Mouse (Mus musculus): Measurements from ENCODE around the gene Gpc3. TPM values are rescaled to one million over a fixed set of nuclear protein-coding genes. Genes with fewer than 3 reads are reported as not detected.
"Not testable (repeated sequence)": the region's sequence is repeated elsewhere in the genome, so short reads cannot be mapped to it uniquely, and the experiment has no call there.

Gpc3 gene
- polyA plus RNA-seq, 1 experiment, result 2.8 TPM

GRCm38 (mm10) chrX:52362241-52363011 is 251.3 kb downstream of the Gpc3 start:
- Histone ChIP-seq H3K27me3 (ENCODE audit: control insufficient read depth, insufficient read depth, low read length) (no peaks in the 10 kb centered on the region), H3K27ac (ENCODE audit: insufficient read depth, low read length) (no peak overlapping the region), H3K4me3 (replicated peaks; ENCODE audit: insufficient read depth, low read depth, low read length) (no peak overlapping the region), H3K4me1 (ENCODE audit: control insufficient read depth, insufficient read depth, low read length) (no peaks in the 10 kb centered on the region)
- TF ChIP-seq POLR2A (IDR thresholded peaks at IDR 0.05; ENCODE audit: borderline replicate concordance, insufficient read depth, low read length) (no peak), CTCF (IDR thresholded peaks at IDR 0.05; ENCODE audit: borderline replicate concordance, insufficient read depth, low read depth, low read length) (no peak)
- WGBS, result 90% methylated on average over 4 of the region's 4 CpGs
- no peak for DNase-seq

GRCm38 (mm10) chrX:52352981-52353380 is 260.8 kb downstream of the Gpc3 start:
- no peak for DNase-seq
- H3K27ac ChIP-seq (ENCODE audit: insufficient read depth, low read length), result no peak overlapping the region
- H3K4me3 ChIP-seq (replicated peaks; ENCODE audit: insufficient read depth, low read depth, low read length), result no peak overlapping the region
- whole genome bisulfite sequencing, result 74% methylated on average over 4 of the region's 4 CpGs
- H3K27me3 ChIP-seq (ENCODE audit: control insufficient read depth, insufficient read depth, low read length), result no peaks in the 10 kb centered on the region
- H3K4me1 ChIP-seq (ENCODE audit: control insufficient read depth, insufficient read depth, low read length), result no peaks in the 10 kb centered on the region
- TF ChIP-seq POLR2A (IDR thresholded peaks at IDR 0.05; ENCODE audit: borderline replicate concordance, insufficient read depth, low read length) (no peak), CTCF (IDR thresholded peaks at IDR 0.05; ENCODE audit: borderline replicate concordance, insufficient read depth, low read depth, low read length) (no peak)

- DNase-seq; H3K4me1 ChIP-seq (ENCODE audit: control insufficient read depth, insufficient read depth, low read length); H3K27me3 ChIP-seq (ENCODE audit: control insufficient read depth, insufficient read depth, low read length); H3K4me3 ChIP-seq (replicated peaks; ENCODE audit: insufficient read depth, low read depth, low read length); H3K27ac ChIP-seq (ENCODE audit: insufficient read depth, low read length): not testable (repeated sequence)
- WGBS, result 75% methylated on average over 5 of the region's 5 CpGs
Observed at GRCm38 (mm10) chrX:52350631-52351030, 263.1 kb downstream of the Gpc3 start.

- no peak for DNase-seq
- H3K27me3 ChIP-seq (ENCODE audit: control insufficient read depth, insufficient read depth, low read length), result no peaks in the 10 kb centered on the region
- H3K4me3 ChIP-seq (replicated peaks; ENCODE audit: insufficient read depth, low read depth, low read length), result no peak overlapping the region
- TF ChIP-seq CTCF (IDR thresholded peaks at IDR 0.05; ENCODE audit: borderline replicate concordance, insufficient read depth, low read depth, low read length), result no peak
- no peak for TF ChIP-seq POLR2A (IDR thresholded peaks at IDR 0.05; ENCODE audit: borderline replicate concordance, insufficient read depth, low read length)
- no peak overlapping the region for H3K27ac ChIP-seq (ENCODE audit: insufficient read depth, low read length)
- WGBS, result 46% methylated on average over 6 of the region's 6 CpGs
- H3K4me1 ChIP-seq (ENCODE audit: control insufficient read depth, insufficient read depth, low read length), result no peaks in the 10 kb centered on the region
Observed at GRCm38 (mm10) chrX:52348773-52349172, 265.0 kb downstream of the Gpc3 start.

DNA sequence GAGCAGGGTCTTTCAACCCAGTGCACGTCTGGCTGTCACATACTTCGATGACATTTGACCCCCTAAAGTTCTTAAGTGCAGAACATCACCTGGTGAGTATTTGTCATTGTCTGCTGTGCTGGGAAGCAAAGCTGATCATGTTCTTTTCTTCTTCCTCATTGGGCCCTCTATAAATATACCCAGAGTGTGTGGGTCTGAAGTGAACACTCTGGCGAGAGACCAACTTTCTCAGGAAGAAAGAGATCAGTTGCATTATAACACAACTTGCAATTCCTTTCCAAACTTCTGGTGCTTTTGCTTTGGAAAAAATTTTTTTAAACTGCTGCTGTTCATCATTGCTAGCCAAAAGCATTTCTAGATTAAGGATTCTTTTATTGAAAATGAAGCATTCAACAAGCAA is 269.7 kb downstream of the Gpc3 start:
- no peak for DNase-seq
- TF ChIP-seq CTCF (IDR thresholded peaks at IDR 0.05; ENCODE audit: borderline replicate concordance, insufficient read depth, low read depth, low read length), result no peak
- no peak for TF ChIP-seq POLR2A (IDR thresholded peaks at IDR 0.05; ENCODE audit: borderline replicate concordance, insufficient read depth, low read length)
- Histone ChIP-seq H3K4me3 (replicated peaks; ENCODE audit: insufficient read depth, low read depth, low read length) (no peak overlapping the region), H3K27me3 (ENCODE audit: control insufficient read depth, insufficient read depth, low read length) (no peaks in the 10 kb centered on the region), H3K27ac (ENCODE audit: insufficient read depth, low read length) (no peak overlapping the region), H3K4me1 (ENCODE audit: control insufficient read depth, insufficient read depth, low read length) (no peaks in the 10 kb centered on the region)
- WGBS, result 85% methylated on average over 3 of the region's 3 CpGs

DNA sequence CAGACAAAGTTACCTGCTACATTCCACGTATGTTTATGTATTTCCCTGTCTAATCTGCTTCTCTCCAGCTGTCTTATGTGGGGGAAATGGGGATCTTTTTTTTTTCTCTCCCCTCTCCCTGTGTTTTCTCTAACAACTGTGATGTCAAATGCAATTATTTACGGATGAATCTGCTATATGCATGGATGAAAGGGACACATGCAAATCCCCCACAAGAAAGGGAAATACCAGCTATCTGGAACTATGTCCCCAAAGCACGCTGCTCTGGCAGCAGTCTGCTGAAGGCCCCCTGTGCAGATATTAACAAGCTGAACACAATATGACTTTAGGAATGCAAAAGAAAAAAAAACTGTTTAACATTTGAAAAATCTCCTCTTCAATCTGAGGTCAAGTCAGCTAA is 273.5 kb downstream of the Gpc3 start:
- no peak for TF ChIP-seq CTCF (IDR thresholded peaks at IDR 0.05; ENCODE audit: borderline replicate concordance, insufficient read depth, low read depth, low read length)
- no peak for TF ChIP-seq POLR2A (IDR thresholded peaks at IDR 0.05; ENCODE audit: borderline replicate concordance, insufficient read depth, low read length)
- no peak for DNase-seq
- Histone ChIP-seq H3K4me3 (replicated peaks; ENCODE audit: insufficient read depth, low read depth, low read length) (no peak overlapping the region), H3K27ac (ENCODE audit: insufficient read depth, low read length) (no peak overlapping the region), H3K27me3 (ENCODE audit: control insufficient read depth, insufficient read depth, low read length) (no peaks in the 10 kb centered on the region), H3K4me1 (ENCODE audit: control insufficient read depth, insufficient read depth, low read length) (no peaks in the 10 kb centered on the region)
- 28% methylated on average over 3 of the region's 3 CpGs for WGBS

GRCm38 (mm10) chrX:52321791-52322190 is 292.0 kb downstream of the Gpc3 start:
- H3K27ac ChIP-seq (ENCODE audit: insufficient read depth, low read length), result no peak overlapping the region
- no peak for DNase-seq
- no peak overlapping the region for H3K4me3 ChIP-seq (replicated peaks; ENCODE audit: insufficient read depth, low read depth, low read length)
- H3K27me3 ChIP-seq (ENCODE audit: control insufficient read depth, insufficient read depth, low read length), result no peaks in the 10 kb centered on the region
- no peaks in the 10 kb centered on the region for H3K4me1 ChIP-seq (ENCODE audit: control insufficient read depth, insufficient read depth, low read length)
- WGBS, result 91% methylated on average over 4 of the region's 4 CpGs
- TF ChIP-seq POLR2A (IDR thresholded peaks at IDR 0.05; ENCODE audit: borderline replicate concordance, insufficient read depth, low read length), result no peak
- no peak for TF ChIP-seq CTCF (IDR thresholded peaks at IDR 0.05; ENCODE audit: borderline replicate concordance, insufficient read depth, low read depth, low read length)

GRCm38 (mm10) chrX:52320653-52321052 is 293.1 kb downstream of the Gpc3 start:
- H3K27ac ChIP-seq (ENCODE audit: insufficient read depth, low read length), result no peak overlapping the region
- no peaks in the 10 kb centered on the region for H3K27me3 ChIP-seq (ENCODE audit: control insufficient read depth, insufficient read depth, low read length)
- WGBS, result 46% methylated on average over 4 of the region's 4 CpGs
- no peak overlapping the region for H3K4me3 ChIP-seq (replicated peaks; ENCODE audit: insufficient read depth, low read depth, low read length)
- TF ChIP-seq CTCF (IDR thresholded peaks at IDR 0.05; ENCODE audit: borderline replicate concordance, insufficient read depth, low read depth, low read length) (no peak), POLR2A (IDR thresholded peaks at IDR 0.05; ENCODE audit: borderline replicate concordance, insufficient read depth, low read length) (no peak)
- DNase-seq, result no peak
- H3K4me1 ChIP-seq (ENCODE audit: control insufficient read depth, insufficient read depth, low read length), result no peaks in the 10 kb centered on the region

All from cerebellum, adult 2 months (tissue).